Comparison of ENCODE assay signal across 8 mouse cellular contexts in the genomic region with DNA sequence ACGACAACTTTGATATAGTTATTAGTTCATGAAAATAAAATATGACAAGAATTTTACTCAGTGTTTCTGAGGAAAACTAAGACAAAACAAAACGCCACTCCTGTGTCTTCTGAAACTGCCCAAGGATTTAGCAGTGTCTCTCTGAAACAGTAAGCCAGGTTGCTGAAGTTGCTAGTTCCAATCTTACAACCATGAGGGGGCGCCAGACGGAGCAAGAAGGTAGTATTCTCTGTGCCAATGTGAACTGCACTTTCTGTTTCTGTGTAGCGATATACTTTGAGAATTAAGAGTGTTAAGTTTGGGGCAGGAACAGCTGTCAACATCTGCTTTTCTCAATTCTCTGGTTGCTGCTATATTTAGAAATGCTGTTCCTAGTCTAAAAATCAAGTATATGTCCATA.
DNase-seq lines count a peak whose midpoint lies in the region; ATAC-seq and TF ChIP-seq lines count a peak whose summit lies in the region.

No protein-coding gene starts in this region.

- H3K27me3 ChIP-seq in hindbrain, embryonic 11.5 days (ENCODE audit: control insufficient read depth, insufficient read depth, low read length), result no peaks in the 10 kb centered on the region
- H3K27me3 ChIP-seq in hindbrain, embryonic 13.5 days, result 0 out of 2 replicates have a peak, but pooled peaks cover 4% of the 10 kb centered on the region
- no peaks in the 10 kb centered on the region for H3K27me3 ChIP-seq in hindbrain, postnatal 0 days (ENCODE audit: insufficient read depth, low read length)

- no peak for ATAC-seq in hindbrain, embryonic 11.5 days (ENCODE audit: low FRiP score)
- ATAC-seq in hindbrain, embryonic 13.5 days (ENCODE audit: low FRiP score), result no peak
- ATAC-seq in hindbrain, postnatal 0 days, result no peak
- ATAC-seq in megakaryocyte-erythroid progenitor cell, adult 5-6 weeks (replicated peaks; ENCODE audit: low FRiP score, low TSS enrichment, poor library complexity, severe bottlenecking), result peak; percentile 75; the same call in 1 of the 2 replicates

- no peaks in the 10 kb centered on the region for H3K4me1 ChIP-seq in hindbrain, embryonic 11.5 days (replicated peaks; ENCODE audit: control insufficient read depth, insufficient read depth, low read length)
- peaks cover 15% of the 10 kb centered on the region for H3K4me1 ChIP-seq in hindbrain, embryonic 13.5 days (replicated peaks)
- no peaks in the 10 kb centered on the region for H3K4me1 ChIP-seq in ES-E14 (ENCODE audit: control insufficient read depth in 2 of 2, insufficient read depth in 2 of 2, low read length in 2 of 2, poor library complexity in 1 of 2)
- H3K4me1 ChIP-seq in hindbrain, postnatal 0 days (ENCODE audit: insufficient read depth, low read length), result no peaks in the 10 kb centered on the region

- in situ Hi-C loops in ES-E14 (cut with MboI; ENCODE audit: low sequenced_read_pairs in 2 of 2, unreplicated experiment in 2 of 2), result no loop called here

- 41% methylated on average over 5 of the region's 5 CpGs for WGBS in hindbrain, embryonic 11.5 days
- 39% methylated on average over 5 of the region's 5 CpGs for whole genome bisulfite sequencing in hindbrain, embryonic 13.5 days
- 29% methylated on average over 5 of the region's 5 CpGs for WGBS in hindbrain, postnatal 0 days

- H3K9me3 ChIP-seq in hindbrain, embryonic 11.5 days (ENCODE audit: control insufficient read depth, low read length), result no peaks in the 10 kb centered on the region
- no peaks in the 10 kb centered on the region for H3K9me3 ChIP-seq in hindbrain, embryonic 13.5 days
- H3K9me3 ChIP-seq in ES-E14 (ENCODE audit: control insufficient read depth, insufficient read depth, low read depth, low read length), result no peaks in the 10 kb centered on the region
- H3K9me3 ChIP-seq in hindbrain, postnatal 0 days (ENCODE audit: low read length), result no peaks in the 10 kb centered on the region

- H3K4me3 ChIP-seq in hindbrain, embryonic 11.5 days (ENCODE audit: low read depth, low read length), result no peak overlapping the region
- H3K4me3 ChIP-seq in hindbrain, embryonic 13.5 days, result no peak overlapping the region
- no peak overlapping the region for H3K4me3 ChIP-seq in ES-E14 (ENCODE audit: insufficient read depth in 1 of 2, low read depth in 1 of 2, low read length in 2 of 2, poor library complexity in 1 of 2, severe bottlenecking in 1 of 2)
- no peak overlapping the region for H3K4me3 ChIP-seq in hindbrain, postnatal 0 days (ENCODE audit: low read length)

- H3K27ac ChIP-seq in hindbrain, embryonic 11.5 days (ENCODE audit: low read depth, low read length), result no peak overlapping the region
- H3K27ac ChIP-seq in hindbrain, embryonic 13.5 days, result no peak overlapping the region; the same call in 1 of the 2 replicates
- H3K27ac ChIP-seq in ES-E14 (ENCODE audit: insufficient read depth, low read depth, low read length, poor library complexity, severe bottlenecking), result no peak overlapping the region
- no peak overlapping the region for H3K27ac ChIP-seq in hindbrain, postnatal 0 days

- H3K4me2 ChIP-seq in hindbrain, embryonic 11.5 days (replicated peaks; ENCODE audit: low read depth, low read length), result no peak overlapping the region
- H3K4me2 ChIP-seq in hindbrain, embryonic 13.5 days, result no peak overlapping the region
- no peak overlapping the region for H3K4me2 ChIP-seq in hindbrain, postnatal 0 days (ENCODE audit: low read depth, low read length)

- no peaks in the 10 kb centered on the region for H3K36me3 ChIP-seq in hindbrain, embryonic 11.5 days (ENCODE audit: control insufficient read depth, insufficient read depth, low read length)
- H3K36me3 ChIP-seq in hindbrain, embryonic 13.5 days, result no peaks in the 10 kb centered on the region
- no peaks in the 10 kb centered on the region for H3K36me3 ChIP-seq in ES-E14 (ENCODE audit: control insufficient read depth, insufficient read depth, low read length, poor library complexity, severe bottlenecking)
- no peaks in the 10 kb centered on the region for H3K36me3 ChIP-seq in hindbrain, postnatal 0 days (ENCODE audit: insufficient read depth, low read length)

- H3K9ac ChIP-seq in hindbrain, embryonic 11.5 days (ENCODE audit: low read depth, low read length), result no peak overlapping the region
- H3K9ac ChIP-seq in hindbrain, embryonic 13.5 days, result no peak overlapping the region
- no peak overlapping the region for H3K9ac ChIP-seq in ES-E14 (ENCODE audit: insufficient read depth, low read depth, low read length, poor library complexity, severe bottlenecking)
- no peak overlapping the region for H3K9ac ChIP-seq in hindbrain, postnatal 0 days (replicated peaks; ENCODE audit: low read length)

- TF ChIP-seq CTCF in hindbrain, postnatal 0 days (IDR thresholded peaks at IDR 0.05; ENCODE audit: low read depth), result peak; percentile 79

- DNase-seq in hindbrain, embryonic 11.5 days (ENCODE audit: low spot score), result peak; percentile 74
- DNase-seq in ES-E14 (ENCODE audit: low read depth, low spot score), result no peak
- DNase-seq in cerebellum, postnatal 10 days, result peak; percentile 89 to 93
- DNase-seq in hindbrain, postnatal 0 days (ENCODE audit: low spot score), result peak; percentile 85
- DNase-seq in telencephalon, adult 2 months (ENCODE audit: low read depth, low spot score), result peak; percentile 81
- DNase-seq in ovary, postnatal 14 days (ENCODE audit: low spot score), result no peak

TF ChIP-seq in ES-E14, 5 proteins besides CTCF, POLR2A, EP300 and RAD21:
- TF ChIP-seq ZC3H11A (IDR thresholded peaks at IDR 0.05; ENCODE audit: borderline replicate concordance, low read depth, low read length) (0 out of 2 replicates have a peak, but pooled peaks have one; percentile 10), MAFK (IDR thresholded peaks at IDR 0.05; ENCODE audit: insufficient read depth, low read depth, low read length) (no peak)
TF ChIP-seq in ES-E14: peak in this region for 1.

Comparison
In these comparisons a context has a peak if more than half of its experiments do, and no peak if none do; other contexts are left out.
1. DNase-seq: peak in hindbrain, embryonic 11.5 days (single experiment), cerebellum, postnatal 10 days (2 of 2), hindbrain, postnatal 0 days (single experiment) and telencephalon, adult 2 months (single experiment); none in ES-E14 (single experiment) and ovary, postnatal 14 days (single experiment).